Mouse (Mus musculus) left cerebral cortex, postnatal 4 days (tissue): ENCODE measurements around the gene a. TPM values are rescaled to one million over a fixed set of nuclear protein-coding genes. Genes with fewer than 3 reads are reported as not detected.

Source experiments
- DNase-seq: peaks from one replicate; pipeline ENCODE4 v3.0.0-alpha.2; 2022
- intact Hi-C: fragments of 180-260 bp; cut with DNase I; formaldehyde crosslinking; loops from one replicate; pipeline ENCODE4 v1.15.1; 2025
- total RNA-seq, 2 experiments: library from RNA; stranded (reverse); gene quantifications; 2 replicates each; pipeline ENCODE4 v1.2.3; 2021

a gene
- 1 to 10 TPM in 1 of 2 experiments, not detected in 1; 1.1 TPM for total RNA-seq

DNA sequence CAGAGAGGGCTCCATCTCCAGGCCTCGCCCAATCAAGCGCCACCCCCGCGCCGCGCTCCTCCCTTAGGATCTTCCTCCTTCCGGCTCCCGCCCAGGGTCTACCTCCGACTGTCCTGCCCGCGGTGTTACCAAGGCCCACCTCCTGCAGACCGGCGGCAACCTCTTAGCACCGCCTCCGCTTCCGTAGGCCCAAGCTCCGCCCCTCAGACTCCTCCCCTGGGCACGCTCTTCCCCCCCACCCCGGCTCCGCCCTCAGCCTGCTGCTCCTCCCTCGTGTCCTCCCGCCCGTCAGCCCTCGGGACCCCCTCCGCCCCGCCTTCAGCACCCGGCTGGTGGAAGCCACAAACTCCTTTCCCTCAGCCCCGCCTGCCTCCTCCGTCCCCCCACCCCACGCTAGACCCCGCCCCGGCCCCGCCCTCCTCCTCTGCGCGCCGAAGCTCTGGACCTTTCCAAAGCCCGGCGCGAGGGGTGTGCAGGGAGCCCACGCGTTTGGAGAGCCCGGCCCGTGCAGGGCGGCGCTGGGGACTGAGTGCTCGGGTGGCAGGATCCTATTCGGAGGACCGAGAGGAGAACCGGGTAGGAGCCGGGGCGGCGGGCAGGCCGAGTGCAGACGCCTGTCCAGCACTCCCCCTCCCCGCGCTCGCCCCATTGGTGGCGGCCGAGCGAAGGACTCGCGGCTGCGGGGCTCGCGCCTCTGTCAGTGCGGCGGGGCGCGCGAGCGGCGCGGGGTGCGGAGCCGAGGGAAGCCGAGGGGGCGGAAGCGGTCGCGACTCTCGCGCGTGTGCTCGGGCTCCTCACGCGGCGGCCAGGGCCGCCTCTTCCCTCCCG, at the start of gene a, which contains the start of gene Raly:
Gene a, plus strand, starts transcription at position 747 of the 828 bp plus-strand sequence.
Gene Raly, plus strand, starts transcription at position 441 of the 828 bp plus-strand sequence.
- intact Hi-C loops: loop anchor here (10.0 kb wide), 1 partner anchor 64 kb away; no protein-coding TSS in a partner anchor
- DNase-seq: peak; percentile 100

DNA sequence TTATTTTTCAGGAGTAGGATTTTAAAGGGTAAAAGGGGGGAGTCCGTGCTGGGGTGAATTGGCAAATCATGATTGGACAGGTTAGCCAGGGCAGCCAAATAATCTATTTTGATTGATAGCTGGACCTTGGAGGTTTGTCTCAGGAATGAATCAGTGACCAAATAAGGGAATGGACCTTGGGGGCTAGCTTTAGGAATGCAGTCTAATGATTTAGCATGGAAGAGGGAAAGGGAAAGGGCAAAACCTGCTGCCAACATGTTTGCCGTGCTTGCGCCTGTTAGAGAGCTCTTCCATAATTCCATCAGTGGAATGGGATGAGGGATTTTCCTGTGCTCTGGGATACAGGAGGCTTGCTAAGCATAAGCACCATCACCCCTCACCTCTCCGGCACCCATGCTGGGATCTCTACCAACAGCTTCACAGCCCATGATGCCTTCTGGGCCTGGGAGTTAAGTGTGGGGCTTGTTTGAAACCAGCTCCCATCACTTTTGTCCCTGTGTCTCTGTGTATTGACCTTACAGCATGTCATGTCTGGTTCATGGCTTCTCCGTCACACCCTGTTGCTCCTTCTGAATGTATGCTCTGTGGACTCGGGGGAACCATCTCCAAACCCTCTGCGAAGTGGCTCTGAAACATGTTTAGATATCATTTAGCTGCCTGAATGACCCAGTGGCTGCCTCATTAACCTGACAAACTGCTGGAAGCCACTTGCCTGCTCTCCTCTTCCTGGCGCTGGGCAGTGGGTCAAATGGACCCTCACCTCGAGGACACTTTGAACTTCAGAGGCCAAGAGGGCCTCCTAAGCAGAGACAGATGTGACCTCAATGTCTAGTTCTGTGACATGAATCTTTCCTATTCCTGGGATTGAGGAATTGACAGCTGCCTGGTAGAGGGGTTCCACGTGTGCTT, 48.0 kb upstream of the a start:
- DNase-seq: no peak
- intact Hi-C loops: no loop called here

DNA sequence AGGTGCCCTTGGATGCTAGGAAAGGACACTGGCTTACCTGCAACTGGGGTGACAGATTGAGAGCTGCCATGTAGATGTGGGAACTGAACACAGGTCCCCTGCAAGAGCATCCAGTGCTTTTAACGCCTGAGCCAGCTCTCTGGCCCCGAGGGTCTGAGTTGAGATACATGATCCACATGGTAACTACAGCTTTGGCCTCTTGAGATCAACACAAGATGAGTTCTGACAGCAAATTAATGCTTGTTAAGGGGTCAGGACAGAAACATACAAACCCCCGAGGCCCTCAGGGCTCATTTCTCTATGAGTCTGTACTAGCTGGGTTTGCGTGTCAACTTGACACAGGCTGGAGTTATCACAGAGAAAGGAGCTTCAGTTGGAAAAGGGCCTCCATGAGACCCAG, 47.3 kb upstream of the a start:
- intact Hi-C loops: no loop called here
- DNase-seq: no peak

DNA sequence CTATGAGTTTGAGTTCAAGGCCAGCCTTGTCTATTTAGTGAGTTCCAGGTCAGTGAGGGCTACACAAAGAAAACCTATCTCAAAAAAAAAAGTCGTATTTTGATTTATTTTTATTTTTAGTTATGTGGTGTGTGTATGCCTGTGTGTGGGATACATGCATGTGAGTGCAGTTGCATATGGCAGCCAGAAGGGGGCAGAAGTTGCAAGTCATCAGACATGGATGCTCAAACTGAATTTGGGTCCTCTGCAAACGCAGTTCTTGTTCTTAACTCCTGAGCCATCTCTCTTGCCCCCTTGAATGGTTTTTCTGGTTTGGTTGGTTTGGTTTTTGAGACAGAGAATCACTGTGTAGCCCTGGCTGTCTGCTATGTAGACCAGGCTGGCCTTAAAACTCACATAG, 42.8 kb upstream of the a start:
- no peak for DNase-seq
- intact Hi-C loops: no loop called here

DNA sequence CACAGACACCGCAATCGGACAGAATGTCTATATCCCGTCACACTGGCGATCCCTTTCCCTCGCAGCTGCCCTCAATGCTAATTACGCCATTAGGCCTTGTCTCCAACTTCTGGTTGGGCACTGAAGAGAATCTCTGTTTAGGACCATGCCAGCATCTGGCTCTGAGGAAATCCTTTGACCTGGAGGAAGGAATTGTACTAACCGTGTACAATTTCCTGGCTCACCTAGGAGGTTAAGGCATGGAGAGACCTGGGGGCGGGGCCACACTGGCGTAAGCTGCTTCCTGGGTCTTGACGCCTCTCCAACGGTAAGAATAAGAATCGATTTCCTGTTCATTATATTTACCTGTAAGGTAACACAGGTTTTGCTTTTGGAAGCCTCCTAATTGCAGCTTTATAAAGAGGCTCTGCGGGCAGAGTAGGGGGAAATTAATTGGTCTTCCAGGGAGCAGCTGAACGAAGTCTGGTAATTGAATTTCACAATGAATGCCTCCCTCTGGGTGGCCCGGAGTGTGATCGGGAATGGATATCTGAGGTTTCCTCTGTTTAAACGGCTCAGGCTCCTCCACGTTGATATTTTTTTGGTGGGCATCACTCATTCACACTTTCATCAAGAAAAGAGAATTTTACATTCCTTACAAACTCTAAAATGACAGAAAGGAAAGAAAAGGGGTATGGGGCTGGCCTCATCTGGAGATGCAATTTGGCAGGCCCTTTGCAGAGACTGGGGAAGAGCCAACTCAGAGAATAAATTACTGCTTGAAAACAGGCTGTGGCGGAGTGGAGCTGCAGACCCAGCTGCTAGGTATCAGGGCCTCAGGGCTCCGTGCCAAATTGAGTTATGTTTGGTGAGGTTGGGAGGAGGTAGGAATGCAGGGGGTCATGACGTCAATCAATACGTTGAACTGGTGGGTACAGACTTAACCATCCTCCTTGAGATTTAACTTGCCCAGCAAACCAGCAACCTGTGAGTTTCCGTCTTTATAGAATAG, 41.9 kb upstream of the a start:
- intact Hi-C loops: no loop called here
- peak; percentile 92 for DNase-seq

DNA sequence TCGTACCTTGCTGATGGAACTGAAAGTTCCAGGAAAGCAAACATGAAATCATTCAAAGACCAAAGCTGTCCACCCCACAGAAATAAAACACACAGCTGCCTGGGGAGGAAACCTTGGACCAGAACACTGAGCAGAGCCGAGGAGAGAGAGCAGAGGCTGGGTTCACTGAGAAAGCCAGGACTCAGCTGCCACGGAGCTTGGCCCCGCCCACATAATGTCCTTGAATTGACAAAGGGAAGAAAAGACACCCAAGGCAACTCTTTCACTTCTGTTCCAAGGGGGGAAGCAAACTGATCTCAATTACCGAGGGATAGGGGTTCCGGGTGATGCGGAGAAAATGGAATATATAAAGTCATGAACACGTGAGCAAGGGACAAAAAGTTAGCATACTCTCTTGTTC, 39.3 kb upstream of the a start:
- no peak for DNase-seq
- intact Hi-C loops: no loop called here

DNA sequence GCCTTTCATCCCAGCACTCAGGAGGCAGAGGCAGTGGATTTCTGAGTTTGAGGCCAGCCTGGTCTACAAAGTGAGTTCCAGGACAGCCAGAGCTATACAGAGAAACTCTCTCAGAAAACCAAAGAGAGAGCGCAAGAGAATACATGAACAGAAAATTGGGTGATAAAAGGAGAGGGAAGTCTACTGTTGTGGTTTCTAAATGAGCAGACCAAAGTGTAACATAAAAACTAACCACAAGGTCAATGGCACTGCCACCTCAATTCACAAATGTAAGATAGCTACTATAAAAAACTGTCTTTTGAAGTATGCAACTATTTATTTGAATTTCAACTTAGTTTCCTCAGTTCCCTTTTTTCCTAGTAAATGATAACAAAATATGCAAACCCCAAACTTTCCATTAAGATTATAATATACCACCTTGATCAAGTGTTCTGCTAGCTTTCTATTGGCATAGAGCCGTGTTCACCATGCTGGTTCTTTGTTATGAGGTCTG, 37.1 kb upstream of the a start:
- intact Hi-C loops: no loop called here
- no peak for DNase-seq

DNA sequence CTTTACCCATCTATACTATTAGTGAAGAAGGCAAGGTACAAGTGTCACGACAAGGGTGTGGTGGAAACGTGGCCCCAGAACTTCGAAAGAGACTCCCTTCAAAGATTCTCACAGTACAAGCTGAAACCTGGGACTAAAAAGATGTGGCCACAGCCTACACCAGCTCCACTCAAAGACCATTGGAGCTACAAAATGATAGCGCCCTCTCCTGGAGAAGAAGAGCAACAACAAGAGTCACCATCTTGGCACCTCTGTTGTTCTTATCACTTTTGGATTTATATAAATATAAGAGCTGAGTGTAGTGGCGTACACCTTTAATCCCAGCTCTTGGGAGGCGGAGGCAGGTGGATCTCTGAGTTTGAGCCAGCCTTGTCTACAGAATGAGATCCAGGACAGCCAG, 35.4 kb upstream of the a start:
- intact Hi-C loops: no loop called here
- no peak for DNase-seq

DNA sequence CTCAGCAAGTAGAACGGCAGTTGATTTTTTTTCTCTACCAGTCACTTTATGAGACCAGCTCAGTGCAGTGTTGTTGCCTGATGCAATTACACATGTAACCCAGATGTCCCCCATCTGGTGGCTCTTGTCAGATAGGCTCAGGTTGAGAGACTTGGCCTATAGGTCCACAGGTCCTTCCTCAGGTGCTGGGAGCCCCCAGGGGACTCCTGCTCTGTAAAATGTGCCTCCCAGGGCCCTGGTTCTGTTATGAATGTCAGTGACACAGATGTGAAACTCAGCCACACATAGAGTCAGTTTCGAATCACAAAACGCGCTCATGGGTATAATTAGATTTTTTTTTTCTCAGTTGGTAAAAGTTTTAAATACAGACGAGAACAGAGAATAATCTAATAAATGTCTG, 33.5 kb upstream of the a start:
- intact Hi-C loops: no loop called here
- DNase-seq: no peak

DNA sequence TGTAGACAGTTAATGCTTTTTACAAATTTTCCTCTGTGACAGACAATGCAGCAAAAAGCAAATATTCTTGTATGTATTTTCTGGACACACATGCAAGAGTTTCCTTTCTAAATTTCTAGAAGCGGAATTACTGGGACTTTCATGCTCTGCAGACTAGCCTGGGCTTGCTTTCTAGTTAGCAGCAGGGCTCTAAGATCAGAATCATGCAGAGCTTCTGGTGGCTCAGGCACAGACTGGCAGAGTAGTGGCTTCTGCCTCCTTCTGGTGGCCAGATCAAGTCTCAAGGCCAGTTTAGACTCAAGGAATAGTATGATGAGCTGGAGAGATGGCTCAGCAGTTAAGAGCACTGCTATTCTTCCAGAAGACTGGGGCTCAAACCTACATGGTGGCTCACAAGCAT, 32.7 kb upstream of the a start:
- no peak for DNase-seq
- intact Hi-C loops: no loop called here

DNA sequence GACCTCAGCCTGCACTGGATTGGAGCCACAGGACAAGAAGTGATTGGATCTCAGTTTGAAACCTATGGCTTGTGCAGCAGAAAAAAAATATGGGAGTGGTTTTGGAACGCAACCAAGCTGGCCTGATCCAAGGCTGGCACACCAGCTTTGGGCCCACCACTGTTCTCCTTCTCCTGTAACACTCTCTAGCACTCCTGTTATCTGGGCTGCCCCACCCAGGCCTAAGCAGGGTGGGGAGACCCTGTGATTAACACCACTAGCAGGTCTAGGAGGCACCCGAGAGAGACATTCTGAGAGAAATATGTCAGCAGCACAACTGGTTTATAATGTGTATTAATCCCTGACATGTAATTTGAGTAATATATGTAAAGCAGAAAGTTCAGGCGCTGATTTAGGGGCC, 28.0 kb upstream of the a start:
- DNase-seq: no peak
- intact Hi-C loops: no loop called here

DNA sequence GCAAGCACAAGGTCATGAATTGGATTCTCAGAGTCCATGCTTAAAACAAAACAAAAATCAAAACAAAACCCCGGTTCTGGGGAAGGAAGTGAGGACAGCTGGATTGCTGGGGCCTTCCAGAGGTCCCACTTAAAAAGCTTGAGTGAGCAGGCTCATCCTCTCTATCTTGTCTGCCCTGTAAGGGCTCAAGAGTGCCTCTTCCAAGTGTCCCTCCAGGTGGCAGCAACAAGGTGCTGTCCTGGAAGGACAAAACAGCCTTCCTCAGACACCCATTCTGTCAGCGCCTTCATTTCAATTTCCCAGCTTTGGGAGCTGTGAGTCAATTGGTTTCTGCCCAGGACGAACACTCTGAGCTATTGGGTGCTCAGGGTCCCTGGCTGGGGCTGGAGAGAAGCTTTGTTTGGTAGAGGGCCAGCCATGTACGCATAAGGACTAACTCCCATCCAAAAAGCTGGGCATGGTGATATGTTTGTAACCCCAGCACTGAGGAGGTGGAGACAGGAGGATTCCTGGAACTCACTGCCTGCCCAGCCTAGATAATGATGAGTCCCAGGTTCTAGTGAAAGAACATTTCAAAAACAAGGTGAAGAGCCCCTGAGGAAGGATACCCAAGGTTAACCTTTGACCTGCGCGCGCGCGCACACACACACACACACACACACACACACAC, 26.2 kb upstream of the a start:
- intact Hi-C loops: no loop called here
- DNase-seq: no peak

DNA sequence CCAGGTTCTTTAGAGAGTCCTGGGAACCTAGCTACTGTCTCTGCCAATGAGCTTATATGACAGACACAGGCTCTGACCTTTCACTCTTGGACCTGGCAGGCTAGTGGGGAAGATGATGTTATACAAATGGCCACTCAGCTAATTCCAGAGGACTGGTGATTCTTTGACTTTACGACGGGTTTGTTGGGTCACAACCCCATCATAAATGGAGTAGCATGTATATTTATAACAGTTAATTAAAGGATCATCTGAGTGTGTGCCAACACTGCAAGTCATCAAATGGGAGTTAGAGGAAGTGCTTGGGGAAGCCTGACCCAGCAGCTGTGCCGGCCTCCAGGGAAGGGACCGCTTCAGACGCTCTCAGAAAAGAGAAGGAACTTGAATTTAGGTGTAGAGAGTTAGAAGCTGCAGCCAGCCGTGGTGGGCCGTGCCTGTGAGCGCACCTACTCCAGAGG, 25.6 kb upstream of the a start:
- no peak for DNase-seq
- intact Hi-C loops: no loop called here

DNA sequence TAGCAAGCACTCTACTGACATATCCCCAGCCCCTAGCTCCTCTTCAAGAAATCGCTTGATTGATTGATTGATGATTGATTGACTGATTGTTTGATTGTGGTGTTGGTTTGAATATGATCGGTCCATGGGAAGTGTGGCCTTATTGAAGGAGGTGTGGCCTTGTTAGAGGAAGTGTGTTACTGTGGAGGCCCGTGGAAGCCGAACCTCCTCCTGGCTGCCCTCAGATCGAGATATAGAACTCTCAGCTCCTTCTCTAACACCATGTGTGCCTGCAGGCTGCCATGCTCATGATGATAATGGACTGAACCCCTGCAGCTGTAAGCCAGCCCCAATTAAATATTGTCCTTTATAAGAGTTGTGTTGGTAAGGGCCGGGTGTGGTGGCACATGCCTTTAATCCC, 24.2 kb upstream of the a start:
- intact Hi-C loops: no loop called here
- no peak for DNase-seq

DNA sequence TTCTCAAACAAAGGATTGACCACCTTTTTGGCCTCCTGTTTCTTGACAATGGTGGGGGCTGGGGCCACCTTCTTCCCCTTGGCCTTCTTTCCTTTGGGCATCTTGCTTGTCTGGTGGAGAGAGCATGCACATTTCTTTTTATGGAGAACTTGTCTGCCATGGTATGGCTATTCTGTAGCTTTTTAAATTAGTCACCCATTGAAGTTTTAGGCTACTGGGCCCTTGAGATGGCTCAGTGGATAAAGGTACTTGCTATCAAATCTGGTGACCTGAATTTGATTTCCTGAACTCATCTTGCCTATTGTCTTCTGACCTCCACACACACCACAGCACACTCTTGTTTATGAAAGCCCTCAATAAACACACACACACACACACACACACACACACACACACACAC, 21.3 kb upstream of the a start, which contains the start of gene Gm14214:
Gene Gm14214, minus strand, starts transcription at position 101 of the 400 bp plus-strand sequence.
- intact Hi-C loops: loop anchor here (10.0 kb wide), 1 partner anchor 55 kb away; no protein-coding TSS in a partner anchor

DNA sequence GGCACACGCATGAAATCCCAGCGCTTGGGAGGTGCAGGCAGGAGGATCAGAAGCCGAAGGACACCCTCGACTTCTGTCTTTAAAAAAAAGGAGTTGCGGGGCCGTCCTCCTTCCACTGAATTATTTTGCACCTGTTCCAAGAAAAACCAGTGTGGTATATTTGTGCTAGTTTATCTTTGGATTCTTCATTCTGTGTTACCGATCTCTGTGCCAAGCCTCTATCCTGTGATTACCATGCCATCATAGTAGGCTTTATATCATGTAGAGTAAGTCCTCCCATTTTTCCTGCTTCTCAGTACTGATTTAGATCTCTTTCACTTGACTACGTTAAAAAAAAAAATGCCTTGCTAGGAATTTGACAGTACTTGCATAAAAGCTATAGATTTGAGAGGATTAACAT, 19.6 kb upstream of the a start:
- intact Hi-C loops: loop anchor here (10.0 kb wide), 1 partner anchor 57 kb away; no protein-coding TSS in a partner anchor
- DNase-seq: no peak

More for the DNA sequence above, 21.3 kb upstream of the a start, which contains the start of gene Gm14214:
- DNase-seq: no peak

DNA sequence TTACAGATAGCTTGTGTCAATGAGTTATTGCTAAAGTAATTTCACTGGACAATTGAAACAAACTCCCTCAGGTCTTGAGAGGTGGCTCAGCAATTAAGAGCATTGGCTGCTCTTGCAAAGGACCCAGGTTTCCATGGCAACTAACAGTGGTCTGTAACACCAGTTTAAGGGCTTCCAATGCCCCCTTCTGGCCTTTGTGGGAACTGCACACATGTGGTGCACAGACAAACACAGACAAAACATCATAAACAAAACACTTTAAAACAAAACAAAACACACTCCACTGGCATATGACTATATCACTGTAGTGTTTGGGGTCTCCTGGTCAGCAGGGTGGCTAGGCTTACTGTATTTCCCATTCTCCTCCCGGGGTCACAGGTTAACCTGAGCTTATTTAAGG, 17.2 kb upstream of the a start:
- intact Hi-C loops: loop anchor here (10.0 kb wide), 1 partner anchor 59 kb away; no protein-coding TSS in a partner anchor
- peak; percentile 64 for DNase-seq

DNA sequence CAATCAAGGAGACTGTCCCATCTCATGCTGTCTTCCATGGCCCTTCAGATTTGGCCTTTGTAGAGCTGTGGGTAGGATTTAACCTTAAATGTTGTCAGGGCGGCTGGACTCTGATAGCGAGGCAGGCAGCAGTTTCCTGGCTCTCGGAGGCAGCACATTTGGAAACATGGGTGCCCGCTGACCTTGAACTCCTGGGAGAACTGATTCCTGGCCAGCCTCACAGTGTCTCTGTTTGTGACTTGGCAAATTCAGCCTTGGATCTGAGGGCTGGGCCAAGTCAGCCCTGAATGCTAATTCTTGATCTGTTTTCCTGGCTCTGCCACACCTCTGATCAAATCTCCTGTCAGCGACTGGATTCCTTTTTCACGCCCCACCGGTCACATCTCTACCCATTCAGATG, 14.7 kb upstream of the a start:
- DNase-seq: no peak
- intact Hi-C loops: loop anchor here (10.0 kb wide), 1 partner anchor 62 kb away; no protein-coding TSS in a partner anchor

DNA sequence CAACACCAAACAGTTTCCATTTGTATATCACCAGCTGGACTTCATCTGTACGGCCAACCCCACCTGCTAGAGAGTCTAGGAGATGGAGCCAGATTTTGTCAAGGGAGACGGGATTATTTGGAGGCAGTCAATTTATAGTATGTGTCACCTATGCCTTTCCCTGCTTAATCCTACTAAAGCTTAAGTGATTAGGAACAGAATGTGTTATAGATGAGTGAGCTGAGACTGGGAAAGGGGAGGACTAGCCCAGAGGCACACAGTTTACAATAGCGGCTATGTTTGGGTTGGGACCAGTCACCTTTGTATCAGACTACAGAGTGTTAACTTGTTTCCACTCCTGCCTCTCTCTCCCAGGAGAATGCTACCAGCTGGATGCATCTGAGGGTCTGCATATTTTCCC, 11.6 kb upstream of the a start:
- no peak for DNase-seq
- intact Hi-C loops: loop anchor here (10.0 kb wide), 1 partner anchor 65 kb away; no protein-coding TSS in a partner anchor
